Mouse (Mus musculus): Measurements from ENCODE around the gene Abcc8.

- TF ChIP-seq POLR2A (IDR thresholded peaks at IDR 0.05; ENCODE audit: insufficient read length, low read depth) (no peak), USF1 (IDR thresholded peaks at IDR 0.05; ENCODE audit: low read depth) (no peak), POLR2AphosphoS2 (IDR thresholded peaks at IDR 0.05; ENCODE audit: insufficient read length, low read depth) (no peak), MAX (IDR thresholded peaks at IDR 0.05; ENCODE audit: low read depth) (no peak), TCF12 (IDR thresholded peaks at IDR 0.05; ENCODE audit: insufficient read depth, poor library complexity, severe bottlenecking) (no peak)
These were observed 14.0 kb downstream of the Abcc8 start for GRCm38 (mm10) chr7:46165876-46166275.
